Mouse (Mus musculus) retina, adult 2 months (tissue): Measurements from ENCODE around the gene Msi2.
A peak's percentile ranks its signal among the peaks of the same experiment; 100 is the strongest.

Source experiments
- DNase-seq: peaks from one replicate; pipeline ENCODE4 v3.0.0-alpha.2; 2012; ENCODE audit warnings: low read depth, low spot score

The Msi2 gene

GRCm38 (mm10) chr11:88713479-88713878 lies 4.8 kb downstream of the Msi2 start:
- no peak for DNase-seq

- no peak for DNase-seq
These were observed 8.3 kb downstream of the Msi2 start for GRCm38 (mm10) chr11:88709876-88710614.

- peak; percentile 54 for DNase-seq
These were observed 11.0 kb downstream of the Msi2 start for GRCm38 (mm10) chr11:88707228-88707775.

- no peak for DNase-seq
These were observed 13.6 kb downstream of the Msi2 start for GRCm38 (mm10) chr11:88704688-88705087.

- no peak for DNase-seq
These were observed 15.1 kb downstream of the Msi2 start for GRCm38 (mm10) chr11:88703220-88703619.

- DNase-seq, result no peak
These were observed 16.2 kb downstream of the Msi2 start for GRCm38 (mm10) chr11:88701976-88702659.

GRCm38 (mm10) chr11:88701020-88701419 lies 17.3 kb downstream of the Msi2 start:
- no peak for DNase-seq

GRCm38 (mm10) chr11:88700202-88700711 lies 18.1 kb downstream of the Msi2 start:
- DNase-seq, result no peak

- DNase-seq, result no peak
These were observed 24.1 kb downstream of the Msi2 start for GRCm38 (mm10) chr11:88693905-88694893.

- DNase-seq, result no peak
These were observed 25.1 kb downstream of the Msi2 start for GRCm38 (mm10) chr11:88693002-88693769.

- DNase-seq, result no peak
These were observed 25.9 kb downstream of the Msi2 start for GRCm38 (mm10) chr11:88692374-88692773.

GRCm38 (mm10) chr11:88690556-88691287 lies 27.6 kb downstream of the Msi2 start:
- DNase-seq, result no peak

GRCm38 (mm10) chr11:88689831-88690459 lies 28.4 kb downstream of the Msi2 start:
- DNase-seq, result no peak

GRCm38 (mm10) chr11:88688644-88689043 lies 29.7 kb downstream of the Msi2 start:
- no peak for DNase-seq

GRCm38 (mm10) chr11:88687711-88688110 lies 30.6 kb downstream of the Msi2 start:
- no peak for DNase-seq

- DNase-seq, result no peak
These were observed 31.3 kb downstream of the Msi2 start for GRCm38 (mm10) chr11:88687010-88687409.

GRCm38 (mm10) chr11:88686061-88686460 lies 32.3 kb downstream of the Msi2 start:
- no peak for DNase-seq

- DNase-seq, result no peak
These were observed 35.1 kb downstream of the Msi2 start for GRCm38 (mm10) chr11:88683026-88683770.

GRCm38 (mm10) chr11:88677350-88677749 lies 41.0 kb downstream of the Msi2 start:
- no peak for DNase-seq
